Mouse (Mus musculus) frontal cortex, adult (tissue): ENCODE measurements at regions not wholly inside any gene's neighbourhood (a gene's known extent, or its start where the extent isn't known, plus 50 kb on each side); places are given as distances from the start of the nearest gene placed in this dataset.
A peak's percentile ranks its signal among the peaks of the same experiment; 100 is the strongest.
"Not testable (repeated sequence)": the region's sequence is repeated elsewhere in the genome, so short reads cannot be mapped to it uniquely, and the experiment has no call there.

Experiments used
- ATAC-seq: cut with Nextera tagmentation; 2 replicates; pipeline ENCODE4 v1.9.2; 2017; ENCODE audit warnings: mild to moderate bottlenecking, moderate library complexity, mixed read lengths; ENCODE audit not compliant: low TSS enrichment

DNA sequence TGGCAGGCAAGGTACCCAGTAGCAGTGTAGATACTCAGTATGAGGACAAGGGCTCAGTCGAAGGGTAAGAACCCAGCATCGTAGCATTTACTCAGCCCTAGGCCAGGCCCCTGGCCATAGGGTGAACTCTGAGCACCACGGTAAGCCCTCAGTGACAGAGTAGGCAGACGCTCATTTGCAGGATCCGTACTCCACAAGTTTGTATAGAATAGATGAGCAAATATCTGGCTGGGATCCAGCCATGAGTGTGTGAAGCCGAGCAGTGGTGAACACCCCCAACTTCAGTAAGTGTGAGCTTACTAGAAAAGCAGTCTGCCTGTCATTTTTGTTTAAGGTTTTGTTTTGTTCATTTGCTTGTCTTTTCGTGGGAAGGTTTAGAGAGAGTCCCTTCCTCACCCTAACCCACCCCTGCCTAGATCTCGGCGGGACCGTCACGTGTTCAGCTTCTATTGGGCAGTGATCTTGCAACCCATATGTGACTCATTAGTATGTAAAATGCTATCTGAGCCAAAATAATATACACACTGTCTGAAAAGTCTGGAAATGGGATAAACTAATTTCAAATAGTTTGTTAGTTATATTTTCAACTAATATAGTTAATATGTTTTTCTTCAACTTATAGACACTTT lies 76.3 kb downstream of the Gm5447 start:
- no peak for ATAC-seq

DNA sequence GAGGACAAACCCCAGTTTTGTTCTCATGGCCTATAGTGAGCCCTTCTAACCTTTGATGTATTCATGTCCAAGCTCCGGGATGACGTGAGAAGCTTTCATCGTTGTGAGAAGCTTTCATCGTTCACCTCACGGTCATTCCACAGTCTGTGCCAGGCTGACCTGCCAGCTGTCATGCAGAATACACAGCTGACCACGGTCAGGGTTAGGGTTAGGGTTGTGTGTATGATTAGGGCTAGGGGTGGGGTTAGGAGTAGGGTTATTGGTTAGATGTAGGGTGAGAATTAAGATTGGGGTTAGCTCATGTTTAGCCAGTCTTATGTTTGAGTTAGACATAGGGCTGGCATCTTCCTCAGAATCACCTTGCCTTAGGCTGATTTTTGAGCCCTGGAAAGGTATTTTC lies 77.6 kb downstream of the Gm5447 start:
- ATAC-seq, result not testable (repeated sequence)

DNA sequence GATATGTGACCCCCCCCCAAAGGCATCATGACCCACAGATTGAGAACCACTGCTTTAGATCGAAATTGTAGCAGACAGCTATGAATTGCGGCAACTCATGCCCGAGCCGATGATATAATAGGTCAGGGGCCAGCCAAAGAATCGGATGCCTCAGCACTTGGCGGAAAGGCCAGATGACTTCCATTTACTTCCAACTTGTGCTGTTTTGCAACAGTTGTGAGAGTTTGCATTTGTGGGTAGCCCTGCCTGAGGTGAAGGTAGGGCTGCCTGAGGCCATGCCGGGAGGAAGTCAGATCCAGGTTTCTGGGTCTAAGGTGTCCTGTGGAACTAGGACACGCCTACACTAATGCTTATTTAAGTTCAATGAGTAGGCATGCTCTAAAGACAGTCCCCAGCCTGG lies 80.4 kb downstream of the Gm5447 start:
- no peak; the same call in 1 of the 2 replicates for ATAC-seq

DNA sequence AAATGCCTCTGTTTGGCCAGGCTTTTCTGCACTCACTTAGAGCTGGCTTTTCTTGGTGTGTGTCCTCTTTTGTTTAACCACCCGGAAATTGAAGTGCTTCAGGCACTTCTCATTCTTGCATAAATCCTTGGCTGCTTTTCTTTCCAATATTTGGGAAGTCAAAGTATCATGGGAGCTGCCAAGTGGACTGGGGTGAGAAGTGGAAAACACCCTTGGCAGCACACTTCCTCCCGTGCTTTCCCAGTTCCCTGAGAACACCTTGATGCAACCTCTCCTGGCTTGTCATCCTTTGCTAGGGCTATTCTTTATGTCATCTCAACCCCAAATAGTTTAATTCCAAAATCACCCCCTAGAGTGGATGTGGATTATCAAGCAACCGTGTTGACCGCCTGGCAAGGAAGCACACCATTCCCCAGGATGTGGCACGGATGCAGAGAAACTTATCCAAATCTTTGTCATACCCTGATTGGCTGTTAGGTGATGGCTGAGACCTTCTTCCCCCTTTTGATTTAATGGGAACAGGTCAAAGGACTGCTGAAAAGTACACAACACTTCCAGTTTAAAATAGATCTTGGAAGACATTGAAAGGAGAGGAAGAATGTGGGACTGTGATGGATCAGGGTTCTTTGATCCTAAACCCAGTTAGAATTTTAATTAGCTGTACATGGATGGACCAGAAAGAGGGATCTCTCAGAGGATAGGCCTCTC lies 81.5 kb downstream of the Gm5447 start:
- ATAC-seq, result no peak

DNA sequence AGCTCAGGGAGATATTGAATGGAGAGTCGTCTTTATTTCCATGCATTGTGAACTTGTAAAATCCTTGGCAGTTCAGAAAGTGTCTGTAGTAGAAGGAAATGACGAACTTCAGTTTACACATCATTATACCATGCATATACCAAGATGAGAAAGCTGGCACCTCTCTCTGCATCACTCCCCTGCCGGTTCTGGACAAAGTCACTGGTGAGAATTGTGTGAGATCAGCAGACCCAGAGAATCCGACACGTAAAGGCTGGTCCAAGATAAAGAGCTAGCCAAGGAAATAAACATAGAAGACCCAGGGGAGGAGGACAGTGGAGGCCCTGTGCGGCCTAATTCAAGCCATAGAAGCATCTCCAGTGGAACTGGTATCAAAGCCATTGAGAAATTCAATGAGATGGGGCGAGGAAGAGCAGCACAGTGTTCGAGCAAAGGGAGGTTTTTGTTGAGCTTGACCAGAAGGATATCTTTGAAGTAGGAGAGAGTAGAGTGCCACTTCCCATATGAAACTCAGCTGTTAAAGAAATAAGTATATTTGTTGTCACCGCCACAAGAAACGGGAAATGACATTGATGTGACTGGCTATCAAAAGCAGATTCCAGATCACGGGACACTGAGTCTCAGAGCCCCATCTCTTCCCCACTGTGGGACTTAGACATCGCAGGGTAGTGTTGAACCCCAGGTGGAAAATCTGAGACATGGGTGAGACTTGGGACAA lies 82.3 kb downstream of the Gm5447 start:
- ATAC-seq, result no peak

DNA sequence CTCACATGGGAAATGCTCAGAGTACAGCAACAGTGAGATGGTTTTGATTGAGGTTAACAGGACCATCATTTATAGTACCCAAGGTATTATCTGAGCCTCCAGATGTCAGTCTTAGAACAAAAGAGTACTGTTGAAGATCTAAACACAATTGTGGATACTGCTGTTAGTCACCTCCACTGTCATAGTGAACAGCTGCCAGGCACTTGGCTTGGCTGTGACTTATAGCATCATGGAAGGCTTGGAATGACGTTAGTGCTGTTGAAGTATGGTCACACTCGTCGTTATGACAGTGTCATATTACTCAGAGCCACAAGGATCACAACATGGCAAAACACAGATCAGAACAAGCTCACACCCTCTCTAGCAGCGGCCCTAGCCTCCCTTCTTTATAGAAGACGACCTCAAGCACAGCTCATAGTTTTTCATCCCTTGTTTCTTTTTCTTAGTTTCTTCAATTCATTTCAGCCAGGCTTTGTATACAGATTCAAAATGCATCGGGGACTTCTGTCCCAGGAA lies 87.0 kb downstream of the Gm5447 start:
- no peak for ATAC-seq

DNA sequence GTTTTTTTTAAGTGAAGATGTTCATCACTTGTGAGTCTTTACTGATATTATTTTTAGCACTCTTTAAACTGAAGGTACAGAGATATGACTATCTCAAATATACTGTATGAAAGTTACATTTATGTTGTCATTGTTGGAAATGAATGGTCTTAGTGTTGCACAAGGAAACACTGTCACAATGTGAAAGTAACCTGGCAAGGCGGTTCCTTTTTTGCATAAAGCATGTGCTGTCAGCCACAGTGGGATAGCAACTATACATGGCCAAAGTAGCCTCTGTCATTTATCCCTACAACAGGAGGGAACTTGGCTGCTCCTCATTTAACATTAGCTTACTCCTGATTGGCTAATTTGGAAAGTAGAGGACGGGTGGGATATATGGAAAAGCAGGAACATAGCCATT lies 94.3 kb downstream of the Gm5447 start:
- no peak for ATAC-seq

DNA sequence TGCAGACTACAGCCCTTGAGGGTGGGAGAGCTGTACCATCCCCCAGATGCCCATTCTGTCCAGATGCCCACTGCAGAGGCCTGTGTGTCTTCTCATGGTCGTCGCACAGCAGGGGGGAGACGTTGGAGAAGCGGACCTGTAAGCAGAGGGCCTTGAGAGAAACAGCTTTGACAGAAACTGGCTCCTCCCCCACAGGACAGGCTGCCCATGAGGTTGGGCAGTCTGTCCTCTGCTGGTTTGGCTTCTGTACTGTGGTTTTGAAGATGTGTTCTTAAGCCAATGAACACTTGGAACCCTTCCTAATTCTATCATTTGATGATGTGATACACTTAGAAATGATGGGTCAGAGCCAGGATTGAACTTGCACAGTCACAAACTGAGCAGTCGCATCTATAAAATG lies 102.5 kb downstream of the Gm5447 start:
- no peak for ATAC-seq

DNA sequence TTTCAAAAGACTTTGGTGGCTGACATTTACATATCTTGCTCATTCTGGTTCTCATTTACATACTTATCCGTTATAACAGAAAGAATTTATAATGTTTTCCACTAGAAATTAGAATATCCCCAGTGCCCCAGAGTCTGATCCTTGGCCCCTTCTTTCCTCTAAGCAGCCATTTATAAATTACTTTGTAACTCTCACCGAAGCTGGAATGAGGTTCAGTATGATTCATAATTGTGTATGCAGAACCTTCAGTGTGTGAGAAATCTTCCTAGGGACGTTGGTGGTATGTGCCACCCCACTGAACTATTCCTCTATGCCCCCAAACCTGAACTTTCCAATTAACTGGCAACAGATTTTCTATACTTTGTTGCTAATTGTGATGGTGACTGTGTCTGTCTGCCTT lies 104.7 kb downstream of the Gm5447 start:
- no peak for ATAC-seq

DNA sequence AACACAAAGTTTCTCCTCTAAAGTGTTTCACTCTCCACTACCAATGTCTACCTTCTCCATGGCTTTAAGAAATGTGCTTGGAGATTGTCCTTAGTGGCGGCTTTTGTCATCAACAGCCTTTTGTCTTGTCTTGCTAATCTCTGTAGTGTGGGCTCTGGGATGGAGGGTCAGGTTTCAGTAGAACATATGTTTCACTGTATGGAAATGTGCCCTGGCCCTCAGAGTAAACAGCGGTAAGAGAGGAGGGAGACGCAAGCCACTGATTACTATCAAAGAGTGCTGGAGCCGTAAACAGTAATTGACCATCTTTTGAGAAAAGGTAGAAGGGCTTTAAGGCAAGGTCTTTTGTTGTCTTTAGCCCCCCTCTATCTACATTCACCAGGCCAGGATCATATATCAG lies 106.2 kb downstream of the Gm5447 start:
- no peak for ATAC-seq

DNA sequence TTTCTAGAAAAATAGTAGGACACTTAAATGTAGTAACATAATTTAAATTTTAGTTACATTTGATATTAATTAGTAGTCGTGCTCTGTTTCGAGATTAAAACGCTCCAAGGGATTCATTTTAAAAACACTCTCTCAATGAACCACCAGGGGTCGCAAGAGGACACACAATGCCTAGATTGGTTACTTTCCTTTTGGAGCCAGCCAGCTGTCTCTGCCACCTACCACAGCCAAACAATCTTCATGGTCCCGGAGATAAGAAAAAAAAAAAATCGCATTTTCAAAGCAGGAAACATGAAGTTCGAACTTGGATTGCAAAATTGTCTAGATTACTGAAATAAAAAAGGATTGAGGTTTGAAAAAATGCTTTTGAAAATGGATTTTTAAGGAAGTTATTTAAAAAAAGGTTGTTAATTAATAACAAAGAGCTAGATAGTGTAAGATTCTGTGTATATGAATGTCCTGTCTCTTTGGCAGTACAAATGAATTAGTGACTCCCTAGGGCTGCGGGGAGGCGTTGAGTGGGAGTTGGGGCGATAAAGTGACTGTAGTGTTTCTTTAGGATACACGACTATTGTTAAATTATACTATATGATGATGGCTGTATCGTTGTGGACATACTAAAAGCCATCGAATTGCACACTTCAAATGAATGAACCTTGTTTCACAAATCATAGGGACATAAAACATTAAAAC lies 108.6 kb downstream of the Gm5447 start:
- peak; percentile 82; the same call in 1 of the 2 replicates for ATAC-seq

DNA sequence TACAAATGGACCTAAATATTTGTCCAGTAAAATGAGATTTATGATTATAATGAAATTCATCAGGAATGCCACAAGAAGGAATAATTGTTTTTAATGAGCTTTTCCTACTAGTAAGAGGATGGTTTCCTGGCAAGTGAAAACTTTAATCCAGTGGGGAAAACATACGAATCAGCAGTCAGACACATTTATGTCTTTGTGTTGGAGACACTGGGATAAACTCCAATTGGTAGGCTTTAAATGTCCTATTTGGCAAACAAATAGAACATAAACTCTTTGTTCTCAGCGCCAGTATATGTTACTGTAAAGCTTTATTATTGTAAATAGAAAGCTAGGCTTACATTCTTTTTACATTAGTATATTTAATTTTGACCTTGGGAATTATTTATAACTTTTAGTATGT lies 127.0 kb downstream of the Gm5447 start:
- no peak for ATAC-seq

DNA sequence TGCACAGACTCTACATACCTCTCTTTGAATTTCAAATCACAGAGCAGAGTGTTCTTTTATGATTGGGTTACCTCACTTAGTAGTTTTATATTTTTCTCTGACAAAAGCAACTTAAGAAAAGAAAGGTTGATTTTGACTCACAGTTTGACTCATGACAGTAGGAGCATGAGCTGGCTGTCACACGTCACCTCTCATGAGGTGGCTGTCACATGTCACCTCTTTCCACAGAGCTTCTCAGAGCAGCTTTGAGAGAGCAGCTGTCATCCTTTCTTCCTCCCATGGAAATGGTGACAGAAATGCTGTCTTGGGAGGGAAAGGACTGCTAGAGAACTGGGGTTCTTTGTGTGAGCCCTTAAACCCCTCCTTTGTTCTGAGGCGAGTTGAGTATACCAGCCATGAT lies 133.4 kb downstream of the Gm5447 start:
- ATAC-seq, result no peak

DNA sequence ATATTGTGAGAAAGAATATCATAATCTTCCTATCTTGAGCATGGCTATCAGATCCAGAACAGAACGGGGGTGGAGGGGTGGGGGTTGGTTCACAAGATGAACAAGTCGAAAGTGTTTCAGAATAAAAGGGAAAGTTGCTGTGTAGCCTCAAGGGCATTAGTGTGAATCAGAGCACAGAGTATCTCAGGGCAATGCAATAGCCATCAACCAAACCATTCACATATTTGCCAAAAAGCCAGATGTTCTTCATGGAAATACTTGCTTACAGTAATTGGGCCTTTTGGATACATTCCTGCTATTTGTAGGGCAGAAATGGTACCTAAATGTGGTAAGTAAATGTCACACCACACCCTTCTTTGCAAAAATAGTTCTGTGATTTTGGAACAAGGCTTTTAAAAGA lies 135.2 kb downstream of the Gm5447 start:
- ATAC-seq, result no peak

DNA sequence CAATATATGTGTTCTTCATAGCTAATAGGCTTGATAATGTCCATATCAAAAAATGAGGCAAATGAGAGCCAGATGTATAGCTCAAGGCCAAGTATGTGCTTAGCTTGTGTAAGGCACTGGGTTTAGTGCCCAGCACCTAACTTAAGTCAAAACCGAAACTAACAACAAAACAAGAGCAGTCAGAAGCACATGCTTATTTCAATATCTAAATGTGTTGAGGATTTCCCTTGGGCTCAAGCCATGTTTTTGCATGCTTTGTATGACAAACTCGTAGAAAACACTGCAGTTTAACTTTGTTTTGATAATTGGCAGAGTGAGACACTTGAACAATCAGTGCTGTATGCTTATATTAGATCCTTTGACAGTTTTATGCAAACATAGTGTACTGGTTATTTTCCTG lies 148.7 kb downstream of the Gm5447 start:
- ATAC-seq, result no peak

DNA sequence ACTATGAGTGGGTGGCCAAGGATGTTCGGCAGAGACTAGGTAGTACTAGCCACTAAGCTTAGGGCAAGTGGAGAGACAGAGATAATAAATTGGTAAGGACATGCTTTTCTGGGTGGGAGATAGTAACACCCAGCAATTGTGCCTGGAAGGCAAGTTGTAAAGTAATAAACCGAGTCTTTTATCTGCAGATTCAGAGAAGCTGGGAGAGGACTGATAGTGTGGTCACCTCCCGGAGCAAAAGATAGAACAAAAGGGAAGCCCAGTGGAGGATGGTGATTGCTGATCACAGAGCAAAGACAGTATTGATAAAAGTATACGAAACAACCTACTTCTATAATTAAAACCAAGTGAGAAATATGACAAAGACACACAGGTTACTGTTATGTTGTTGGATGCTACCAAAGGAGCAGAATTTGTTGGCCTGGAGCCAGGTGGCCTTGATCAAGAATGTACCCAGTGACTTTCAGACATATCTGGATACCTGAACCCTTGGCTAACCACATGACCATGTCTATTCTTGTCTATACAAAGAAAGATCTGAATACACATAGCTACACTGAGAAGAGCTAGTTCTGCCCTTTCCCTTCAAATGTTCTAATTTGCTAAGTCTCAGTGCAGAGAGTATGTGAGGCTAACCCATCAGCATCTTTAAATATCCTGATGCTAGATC lies 150.7 kb downstream of the Gm5447 start:
- no peak for ATAC-seq

DNA sequence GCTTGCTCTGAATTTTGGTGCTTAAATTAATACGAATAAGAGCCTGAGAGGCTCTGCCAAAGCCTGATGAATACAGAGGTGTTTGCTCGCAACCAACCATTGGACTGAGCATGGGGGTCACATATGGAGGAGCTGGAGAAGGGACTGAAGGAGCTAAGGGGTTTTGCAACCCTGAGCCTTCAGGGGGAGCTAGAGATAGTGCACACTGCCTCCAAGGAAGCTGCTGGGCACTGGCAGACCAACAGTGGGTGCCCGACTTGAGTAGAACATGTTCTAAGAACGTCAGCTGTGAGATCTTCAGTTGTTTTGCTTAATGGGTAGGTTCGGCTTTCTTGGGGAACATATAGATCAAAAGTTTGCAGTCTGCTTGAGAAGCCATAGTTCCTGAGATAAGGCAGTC lies 158.5 kb downstream of the Gm5447 start:
- ATAC-seq, result no peak

DNA sequence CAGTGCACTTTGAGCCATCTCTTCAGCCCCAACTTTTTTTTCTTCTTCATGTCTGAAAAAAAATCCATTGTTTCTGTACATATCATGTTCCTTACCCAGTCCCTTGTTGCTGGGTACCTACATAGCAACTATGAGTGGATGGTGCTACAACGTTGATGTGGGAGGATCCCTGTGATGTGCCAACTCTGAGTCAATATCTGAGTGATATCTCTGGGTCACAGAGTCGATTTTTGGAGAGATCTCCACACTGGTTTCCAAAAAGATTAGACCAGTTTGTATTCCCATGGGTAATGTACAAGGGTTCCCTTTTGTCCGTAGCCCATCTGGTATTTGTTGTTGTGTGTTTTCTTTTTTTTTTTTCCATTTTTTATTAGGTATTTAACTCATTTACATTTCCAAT lies 165.7 kb downstream of the Gm5447 start:
- no peak for ATAC-seq

DNA sequence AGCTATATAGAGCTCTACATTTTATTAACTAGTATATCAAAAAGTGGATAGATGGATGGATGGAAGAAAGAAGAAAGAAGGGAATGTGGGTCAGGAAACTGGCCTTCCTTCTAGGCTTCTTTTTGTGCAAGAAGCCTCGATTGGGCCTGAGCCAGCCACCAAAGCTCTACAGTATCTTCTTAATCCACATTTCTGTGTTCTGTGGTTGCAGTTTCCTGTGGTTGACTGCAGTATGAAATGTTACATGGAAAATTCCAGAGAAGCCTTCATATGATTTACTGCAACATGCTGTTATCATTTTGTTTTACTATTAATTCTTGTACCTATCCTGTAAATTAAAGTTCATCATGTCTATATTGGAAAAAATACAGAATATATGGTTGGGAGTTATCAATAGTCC lies 173.3 kb downstream of the Gm5447 start:
- no peak for ATAC-seq

DNA sequence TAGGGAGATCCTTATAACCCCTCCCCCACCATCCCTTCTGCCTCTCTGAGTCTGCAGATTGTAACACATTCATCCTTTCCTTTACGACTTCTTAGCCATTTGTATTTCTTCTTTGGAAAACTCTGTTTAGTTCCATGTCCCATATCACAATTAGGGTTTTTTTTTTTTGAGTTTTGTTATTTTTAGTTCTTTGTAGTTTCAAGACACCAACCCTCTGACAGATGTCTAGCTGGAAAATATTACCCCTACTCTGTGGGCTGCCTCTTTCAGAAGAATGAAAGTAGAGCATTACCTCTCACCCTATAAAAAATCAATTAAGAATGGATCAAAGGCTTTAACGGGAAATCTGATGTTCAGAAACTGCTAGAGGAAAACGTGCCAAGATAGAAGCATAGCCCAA lies 180.1 kb downstream of the Gm5447 start:
- ATAC-seq, result no peak

DNA sequence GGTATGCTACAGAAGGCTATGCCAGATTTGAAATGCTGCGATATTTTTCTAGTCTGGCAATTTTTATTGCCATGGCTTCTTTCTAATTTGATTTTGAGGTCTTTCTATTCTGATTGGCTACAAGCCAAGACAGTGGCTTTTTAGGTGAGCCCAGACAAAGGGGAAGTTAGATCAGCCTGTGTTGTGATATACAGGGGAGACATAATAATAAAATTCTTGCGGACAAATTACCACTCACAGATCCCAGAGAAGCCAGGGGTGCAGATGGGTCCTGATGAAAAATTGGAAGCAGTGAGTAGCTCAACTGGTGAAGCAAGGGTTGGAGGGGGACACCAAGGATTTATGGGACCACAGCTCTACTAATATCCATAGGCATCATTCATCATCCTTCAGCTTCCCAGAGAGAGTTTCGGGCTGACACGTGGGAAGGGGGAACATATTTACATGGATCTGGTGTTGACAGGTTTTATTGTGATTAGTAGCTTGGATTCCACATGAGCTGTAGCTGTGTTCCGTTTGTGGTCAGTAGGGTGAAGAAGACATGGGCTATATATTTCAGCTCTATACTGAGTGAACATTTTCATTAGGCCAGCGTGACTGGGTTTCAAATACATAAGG lies 190.0 kb downstream of the Gm5447 start:
- no peak for ATAC-seq
